Mouse (Mus musculus) lung, adult 2 months (tissue): ENCODE measurements at regions not wholly inside any gene's neighbourhood (a gene's known extent, or its start where the extent isn't known, plus 50 kb on each side); places are given as distances from the start of the nearest gene placed in this dataset.
"Not testable (repeated sequence)": the region's sequence is repeated elsewhere in the genome, so short reads cannot be mapped to it uniquely, and the experiment has no call there.

Experiments used
- DNase-seq: peaks from one replicate; pipeline ENCODE4 v3.0.0; 2022
- H3K4me1 ChIP-seq: fragments of 200-500 bp; 2 replicates; pipeline ENCODE4 v1.6.1; 2011; ENCODE audit warnings: low read length; ENCODE audit not compliant: control insufficient read depth, insufficient read depth
- H3K4me3 ChIP-seq: fragments of 200-500 bp; replicated peaks from 2 replicates; pipeline ENCODE3; 2011; ENCODE audit warnings: low read depth, mild to moderate bottlenecking, control low read depth, low read length; ENCODE audit errors: extremely low read depth
- CTCF ChIP-seq: fragments of 200-500 bp; IDR thresholded peaks from 2 replicates; pipeline ENCODE4 v1.5.1; 2011; ENCODE audit warnings: mild to moderate bottlenecking, low read length, control low read depth; ENCODE audit not compliant: insufficient read depth
- POLR2A ChIP-seq: fragments of 200-500 bp; IDR thresholded peaks from 2 replicates; pipeline ENCODE4 v1.6.1; 2011; ENCODE audit warnings: low read depth, mild to moderate bottlenecking, control low read depth, low read length, borderline replicate concordance; ENCODE audit errors: extremely low read depth
- WGBS: fragments of 180-500 bp; shearing (Covaris S2); methylation state at CpG from one replicate; pipeline ENCODE4 v1.1.7; 2018; 5-methylcytosine and 5-hydroxymethylcytosine counted together

GRCm38 (mm10) chr17:83052613-83053140, 162.4 kb upstream of the Pkdcc start:
- WGBS: 84% methylated on average over 6 of the region's 6 CpGs
- Histone ChIP-seq H3K4me3 (no peak overlapping the region), H3K4me1 (0 out of 2 replicates have a peak, but pooled peaks cover 3% of the 10 kb centered on the region)
- TF ChIP-seq POLR2A (no peak), CTCF (no peak)
- no peak for DNase-seq

DNA sequence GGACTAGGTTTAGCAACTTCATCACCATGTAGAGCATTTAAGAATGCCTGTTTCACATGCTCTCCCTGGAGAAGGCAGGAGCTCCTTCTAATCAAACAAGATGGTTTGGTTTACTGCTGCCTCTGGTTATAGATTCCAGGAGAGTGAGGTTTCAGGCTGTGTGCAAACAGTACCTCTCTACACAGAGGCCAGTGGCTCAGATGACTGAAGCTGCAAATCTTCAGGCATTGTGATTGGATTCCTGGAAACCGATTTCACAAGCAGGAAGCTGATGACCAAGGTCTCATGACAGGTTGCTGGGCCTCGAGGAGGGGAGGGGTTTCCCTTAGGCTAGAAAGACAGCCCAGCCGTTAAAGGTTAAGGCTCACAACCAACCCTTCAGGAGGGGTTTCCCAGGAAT, 157.3 kb upstream of the Pkdcc start:
- TF ChIP-seq CTCF (no peak), POLR2A (no peak)
- Histone ChIP-seq H3K4me1 (no peaks in the 10 kb centered on the region), H3K4me3 (no peak overlapping the region)
- DNase-seq: no peak
- WGBS: 14% methylated on average over 3 of the region's 3 CpGs

DNA sequence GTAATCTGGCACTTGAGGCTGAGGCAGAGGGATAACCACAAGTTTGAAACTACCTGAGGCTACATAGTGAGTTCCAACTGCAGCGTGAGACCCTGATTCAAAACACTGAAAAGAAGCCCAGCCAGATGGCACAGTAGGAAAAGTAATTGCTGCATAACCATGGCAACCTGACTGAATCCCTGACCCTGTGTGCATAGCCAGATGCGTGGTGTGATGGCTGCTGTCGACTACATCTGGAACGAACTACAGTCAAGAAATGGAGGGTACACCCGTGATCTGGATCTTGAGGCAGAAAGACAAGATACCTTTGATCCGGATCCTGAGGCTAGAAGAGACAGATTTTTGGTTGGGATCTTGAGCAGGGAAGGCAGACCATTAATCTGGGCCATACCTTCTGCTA, 153.2 kb upstream of the Pkdcc start:
- Histone ChIP-seq H3K4me1 (no peaks in the 10 kb centered on the region), H3K4me3 (no peak overlapping the region)
- no peak for TF ChIP-seq POLR2A
- TF ChIP-seq CTCF: no peak
- 63% methylated on average over 6 of the region's 6 CpGs for WGBS
- no peak for DNase-seq

GRCm38 (mm10) chr17:83063848-83064247, 151.2 kb upstream of the Pkdcc start:
- H3K4me3 ChIP-seq: no peak overlapping the region
- 45% methylated on average over 4 of the region's 4 CpGs for WGBS
- DNase-seq: no peak
- TF ChIP-seq CTCF: no peak
- TF ChIP-seq POLR2A: no peak
- H3K4me1 ChIP-seq: no peaks in the 10 kb centered on the region

GRCm38 (mm10) chr17:83064376-83064775, 150.7 kb upstream of the Pkdcc start:
- DNase-seq, H3K4me1 ChIP-seq, H3K4me3 ChIP-seq: not testable (repeated sequence)
- WGBS: 27% methylated on average over 12 of the region's 12 CpGs

- no peak for TF ChIP-seq CTCF
- TF ChIP-seq POLR2A: no peak
- WGBS: 49% methylated on average over 4 of the region's 4 CpGs
- DNase-seq: no peak
- H3K4me1 ChIP-seq: no peaks in the 10 kb centered on the region
- no peak overlapping the region for H3K4me3 ChIP-seq
Observed at GRCm38 (mm10) chr17:83069246-83069645, 145.8 kb upstream of the Pkdcc start.

- 60% methylated on average over 6 of the region's 6 CpGs for WGBS
- DNase-seq: no peak
Observed at GRCm38 (mm10) chr17:83071746-83072145, 143.3 kb upstream of the Pkdcc start.

GRCm38 (mm10) chr17:83072175-83072574, 142.9 kb upstream of the Pkdcc start:
- TF ChIP-seq POLR2A (no peak), CTCF (no peak)
- H3K4me1 ChIP-seq: no peaks in the 10 kb centered on the region
- WGBS: 54% methylated on average over 4 of the region's 4 CpGs
- no peak for DNase-seq
- H3K4me3 ChIP-seq: no peak overlapping the region

More at GRCm38 (mm10) chr17:83071746-83072145, 143.3 kb upstream of the Pkdcc start:
- no peaks in the 10 kb centered on the region for H3K4me1 ChIP-seq
- no peak overlapping the region for H3K4me3 ChIP-seq
- TF ChIP-seq CTCF (no peak), POLR2A (no peak)

- H3K4me3 ChIP-seq: no peak overlapping the region
- no peaks in the 10 kb centered on the region for H3K4me1 ChIP-seq
- DNase-seq: no peak
- TF ChIP-seq POLR2A (no peak), CTCF (no peak)
- 30% methylated on average over 5 of the region's 5 CpGs for WGBS
Observed at GRCm38 (mm10) chr17:83074893-83075292, 140.2 kb upstream of the Pkdcc start.

DNA sequence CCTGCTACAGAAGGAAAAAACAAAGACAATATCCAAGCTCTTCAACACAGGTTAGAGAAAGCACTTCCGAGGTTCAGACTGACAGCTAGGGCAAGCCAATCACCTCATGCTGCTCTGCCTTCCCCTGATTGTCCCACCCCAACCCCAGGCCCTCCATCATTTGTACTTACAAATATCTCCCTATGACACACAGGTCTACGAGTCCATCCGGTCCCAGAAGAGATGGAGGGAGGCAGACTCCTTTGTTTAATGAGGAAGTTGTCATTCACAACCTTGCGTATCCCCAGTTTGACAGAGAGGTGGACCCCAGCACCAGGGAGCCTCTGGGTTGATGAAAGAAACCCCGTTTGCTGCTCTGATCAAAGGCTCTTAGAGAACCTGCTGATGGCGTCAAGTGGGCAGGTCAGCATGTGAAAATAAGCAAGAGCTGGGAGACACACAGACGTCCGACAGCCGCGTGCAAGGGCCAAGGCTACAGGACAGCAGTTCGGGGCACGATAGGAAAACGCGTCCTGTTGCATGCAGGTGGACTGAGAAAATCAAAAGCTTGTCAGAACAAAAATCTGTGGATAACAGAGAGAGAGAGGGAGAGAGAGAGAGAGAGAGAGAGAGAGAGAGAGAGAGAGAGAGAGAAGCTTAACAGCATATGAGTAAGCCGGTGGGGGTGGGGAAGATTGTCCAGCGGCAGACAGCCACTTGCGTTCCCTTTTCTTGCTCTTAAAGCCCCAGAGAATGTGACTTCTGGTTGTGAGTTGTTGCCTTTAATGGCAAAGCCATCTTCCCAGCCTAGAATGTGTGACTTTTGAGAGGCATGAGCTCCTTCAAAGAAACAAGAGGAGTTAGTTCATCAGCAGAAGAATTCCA, 137.1 kb upstream of the Pkdcc start:
- DNase-seq: no peak
- no peak overlapping the region for H3K4me3 ChIP-seq
- TF ChIP-seq POLR2A (no peak), CTCF (no peak)
- peaks cover 3% of the 10 kb centered on the region for H3K4me1 ChIP-seq
- 51% methylated on average over 17 of the region's 17 CpGs for WGBS
